Mouse (Mus musculus) MN1 (cell line): ENCODE measurements around the gene Agbl2.

ENCODE experiments used
- DNase-seq: peaks from one replicate; pipeline ENCODE4 v3.0.0-alpha.2; 2016; ENCODE audit warnings: low spot score

The Agbl2 gene

GRCm38 (mm10) chr2:90871180-90871961 is 88.8 kb downstream of the Agbl2 start:
- no peak for DNase-seq

- DNase-seq = no peak
Observed at GRCm38 (mm10) chr2:90874025-90874424, 91.5 kb downstream of the Agbl2 start.

GRCm38 (mm10) chr2:90875239-90875638 is 92.7 kb downstream of the Agbl2 start:
- no peak for DNase-seq

- DNase-seq = no peak
Observed at GRCm38 (mm10) chr2:90877584-90878259, 95.2 kb downstream of the Agbl2 start.

- DNase-seq = no peak
Observed at GRCm38 (mm10) chr2:90879419-90879818, 96.9 kb downstream of the Agbl2 start.

GRCm38 (mm10) chr2:90880144-90880785 is 97.7 kb downstream of the Agbl2 start:
- DNase-seq = no peak

- no peak for DNase-seq
Observed at GRCm38 (mm10) chr2:90881824-90882223, 99.3 kb downstream of the Agbl2 start.
